ENCODE assay signal across 14 mouse cellular contexts in genomic region chr13:59580954-59581353, GRCm38 (mm10). TPM values are rescaled to one million over a fixed set of nuclear protein-coding genes. Genes with fewer than 3 reads are reported as not detected.
A peak's percentile ranks its signal among the peaks of the same experiment; 100 is the strongest.
DNase-seq lines count a peak whose midpoint lies in the region; ATAC-seq and TF ChIP-seq lines count a peak whose summit lies in the region.
"Had no signal": no experiment of that assay in that cellular context is flagged by ENCODE, and none has a peak within 500 bp of the region (broad histone marks: within the 10 kb centered on the region; RNA-seq: fewer than 3 reads in every experiment).

No protein-coding gene starts in this region.

- H3K4me3 ChIP-seq in kidney, adult 2 months (ENCODE audit: insufficient read depth, low read depth, low read length): no peak overlapping the region
- H3K4me3 ChIP-seq in kidney, embryonic 14.5 days (ENCODE audit: low read length): no peak overlapping the region
- H3K4me3 ChIP-seq in liver, postnatal 0 days (ENCODE audit: low read depth, low read length): no peak overlapping the region
- no peak overlapping the region for H3K4me3 ChIP-seq in heart, embryonic 12.5 days
- H3K4me3 ChIP-seq in forebrain, embryonic 11.5 days (ENCODE audit: low read depth, low read length): no peak overlapping the region
- H3K4me3 ChIP-seq: neural tube, embryonic 13.5 days had no signal

- no peak for DNase-seq in kidney, adult 2 months
- DNase-seq in A20 (ENCODE audit: low read depth, low spot score) (peak; percentile 43), ES-CJ7 (ENCODE audit: low read depth, low spot score) (peak; percentile 63)
- no peak for DNase-seq in liver, postnatal 0 days
- no peak for DNase-seq in forebrain, embryonic 11.5 days (ENCODE audit: low spot score)
- DNase-seq: cerebellum, adult 9-10 months; kidney, postnatal 10 days had no signal

- H3K4me2 ChIP-seq in kidney, embryonic 14.5 days (replicated peaks; ENCODE audit: low read depth, low read length): no peak overlapping the region
- H3K4me2 ChIP-seq in liver, postnatal 0 days (ENCODE audit: low read depth, low read length): no peak overlapping the region
- no peak overlapping the region for H3K4me2 ChIP-seq in heart, embryonic 12.5 days
- no peak overlapping the region for H3K4me2 ChIP-seq in forebrain, embryonic 11.5 days (ENCODE audit: low read depth, low read length, severe bottlenecking)
- H3K4me2 ChIP-seq: hindbrain, embryonic 14.5 days; neural tube, embryonic 13.5 days had no signal

- no peaks in the 10 kb centered on the region for H3K36me3 ChIP-seq in kidney, adult 2 months (ENCODE audit: control insufficient read depth, insufficient read depth, low read length)
- no peaks in the 10 kb centered on the region for H3K36me3 ChIP-seq in kidney, embryonic 14.5 days (ENCODE audit: control insufficient read depth, insufficient read depth, low read length)
- H3K36me3 ChIP-seq in liver, postnatal 0 days (replicated peaks; ENCODE audit: insufficient read depth, low read length): no peaks in the 10 kb centered on the region
- no peaks in the 10 kb centered on the region for H3K36me3 ChIP-seq in heart, embryonic 12.5 days
- no peaks in the 10 kb centered on the region for H3K36me3 ChIP-seq in forebrain, embryonic 11.5 days (ENCODE audit: control insufficient read depth, insufficient read depth, low read length)
- H3K36me3 ChIP-seq: G1E; neural tube, embryonic 13.5 days had no signal

- TF ChIP-seq EP300 in liver, postnatal 0 days (IDR thresholded peaks at IDR 0.05; ENCODE audit: low read depth): no peak

- no peak for TF ChIP-seq POLR2A in kidney, adult 2 months (IDR thresholded peaks at IDR 0.05; ENCODE audit: low read depth, low read length)

- H3K9ac ChIP-seq in kidney, embryonic 14.5 days (ENCODE audit: low read depth, low read length): no peak overlapping the region
- H3K9ac ChIP-seq in liver, postnatal 0 days (replicated peaks): no peak overlapping the region
- H3K9ac ChIP-seq in heart, embryonic 12.5 days: no peak overlapping the region
- H3K9ac ChIP-seq in forebrain, embryonic 11.5 days (ENCODE audit: low read length): no peak overlapping the region
- H3K9ac ChIP-seq: hindbrain, embryonic 14.5 days; neural tube, embryonic 13.5 days had no signal

- H3K27ac ChIP-seq in kidney, adult 2 months (ENCODE audit: insufficient read depth, low read depth, low read length): no peak overlapping the region
- no peak overlapping the region for H3K27ac ChIP-seq in kidney, embryonic 14.5 days (ENCODE audit: low read depth, low read length)
- H3K27ac ChIP-seq in liver, postnatal 0 days (ENCODE audit: low read depth): no peak overlapping the region
- no peak overlapping the region for H3K27ac ChIP-seq in heart, embryonic 12.5 days (ENCODE audit: poor library complexity, severe bottlenecking)
- no peak overlapping the region for H3K27ac ChIP-seq in forebrain, embryonic 11.5 days (ENCODE audit: low read depth, low read length)
- H3K27ac ChIP-seq: hindbrain, embryonic 14.5 days; macrophage; neural tube, embryonic 13.5 days had no signal

- H3K27me3 ChIP-seq in kidney, adult 2 months (replicated peaks; ENCODE audit: control insufficient read depth, insufficient read depth, low read length): no peaks in the 10 kb centered on the region
- H3K27me3 ChIP-seq in kidney, embryonic 14.5 days (ENCODE audit: control insufficient read depth, insufficient read depth, low read length): no peaks in the 10 kb centered on the region
- no peaks in the 10 kb centered on the region for H3K27me3 ChIP-seq in liver, postnatal 0 days (ENCODE audit: insufficient read depth, low read length)
- H3K27me3 ChIP-seq in heart, embryonic 12.5 days (replicated peaks): no peaks in the 10 kb centered on the region
- no peaks in the 10 kb centered on the region for H3K27me3 ChIP-seq in forebrain, embryonic 11.5 days (ENCODE audit: control insufficient read depth, insufficient read depth, low read length)
- H3K27me3 ChIP-seq: neural tube, embryonic 13.5 days had no signal

- no peak for ATAC-seq in kidney, embryonic 14.5 days (ENCODE audit: low FRiP score, low TSS enrichment)
- no peak for ATAC-seq in liver, postnatal 0 days
- ATAC-seq in heart, embryonic 12.5 days (ENCODE audit: insufficient number of reproducible peaks, low FRiP score): no peak
- ATAC-seq in forebrain, embryonic 11.5 days (replicated peaks; ENCODE audit: low FRiP score): no peak
- ATAC-seq: midbrain, embryonic 16.5 days had no signal

- WGBS in kidney, adult 2 months: 98% methylated on average over 4 of the region's 4 CpGs
- 94% methylated on average over 4 of the region's 4 CpGs for WGBS in kidney, embryonic 14.5 days
- 91% methylated on average over 4 of the region's 4 CpGs for WGBS in liver, postnatal 0 days (ENCODE audit: insufficient replicate concordance)
- WGBS in heart, embryonic 12.5 days: 92% methylated on average over 4 of the region's 4 CpGs
- 93% methylated on average over 4 of the region's 4 CpGs for WGBS in forebrain, embryonic 11.5 days

- TF ChIP-seq CTCF in kidney, adult 2 months (conservative IDR thresholded peaks at IDR 0.05; ENCODE audit: insufficient read depth, insufficient read length, low read depth, low read length): 0 out of 2 replicates have a peak, but pooled peaks have one; percentile 15
- peak; percentile 50 for TF ChIP-seq CTCF in liver, postnatal 0 days (IDR thresholded peaks at IDR 0.05; ENCODE audit: low read depth)

- no peaks in the 10 kb centered on the region for H3K4me1 ChIP-seq in kidney, adult 2 months (ENCODE audit: control insufficient read depth, insufficient read depth, low read length)
- H3K4me1 ChIP-seq in kidney, embryonic 14.5 days (ENCODE audit: control insufficient read depth, insufficient read depth, low read length): peaks cover under 1% of the 10 kb centered on the region; the same call in 1 of the 2 replicates
- peaks cover 12% of the 10 kb centered on the region for H3K4me1 ChIP-seq in liver, postnatal 0 days (ENCODE audit: insufficient read depth)
- H3K4me1 ChIP-seq in heart, embryonic 12.5 days (replicated peaks): peaks cover 2% of the 10 kb centered on the region; the same call in 1 of the 2 replicates
- H3K4me1 ChIP-seq in forebrain, embryonic 11.5 days (replicated peaks; ENCODE audit: control insufficient read depth, insufficient read depth, low read length): peaks cover 3% of the 10 kb centered on the region; the same call in 1 of the 2 replicates

- H3K9me3 ChIP-seq in kidney, embryonic 14.5 days (ENCODE audit: control insufficient read depth, low read length): no peaks in the 10 kb centered on the region
- H3K9me3 ChIP-seq in liver, postnatal 0 days (ENCODE audit: low read length): no peaks in the 10 kb centered on the region
- 0 out of 2 replicates have a peak, but pooled peaks cover 3% of the 10 kb centered on the region for H3K9me3 ChIP-seq in heart, embryonic 12.5 days (replicated peaks)
- no peaks in the 10 kb centered on the region for H3K9me3 ChIP-seq in forebrain, embryonic 11.5 days (ENCODE audit: control insufficient read depth, low read length)
- H3K9me3 ChIP-seq: G1E; neural tube, embryonic 13.5 days had no signal

RNA-seq across cellular contexts. Expression of gene Agtpbp1, which starts 4.1 kb away (rescaled TPM):
- polyA plus RNA-seq in kidney, adult 2 months (2012; rRNA removed): 7.0 and 7.6 TPM in 2 replicates
- 17.9 and 18.6 TPM in 2 replicates for polyA plus RNA-seq in kidney, embryonic 14.5 days (2014; fragmentation: Nextera tagmentation; extraction: Ambion mirVana)
- polyA plus RNA-seq in liver, postnatal 0 days (2015; fragmentation: Nextera tagmentation; extraction: Ambion mirVana): 5.4 and 6.4 TPM in 2 replicates
- polyA plus RNA-seq in heart, embryonic 12.5 days (2016; fragmentation: Nextera tagmentation; extraction: Ambion mirVana): 13.2 and 14.9 TPM in 2 replicates
- polyA plus RNA-seq in forebrain, embryonic 11.5 days (2014; fragmentation: Nextera tagmentation; extraction: Ambion mirVana): 20.4 and 21.0 TPM in 2 replicates

RNA-seq across cellular contexts. Expression of gene Naa35, which starts 4.1 kb away (rescaled TPM):
- polyA plus RNA-seq in kidney, adult 2 months (2012; rRNA removed): 24.0 and 28.1 TPM in 2 replicates
- 93.0 and 101 TPM in 2 replicates for polyA plus RNA-seq in kidney, embryonic 14.5 days (2014; fragmentation: Nextera tagmentation; extraction: Ambion mirVana)
- polyA plus RNA-seq in liver, postnatal 0 days (2015; fragmentation: Nextera tagmentation; extraction: Ambion mirVana): 22.9 and 32.5 TPM in 2 replicates
- 80.8 and 85.4 TPM in 2 replicates for polyA plus RNA-seq in heart, embryonic 12.5 days (2016; fragmentation: Nextera tagmentation; extraction: Ambion mirVana)
- polyA plus RNA-seq in forebrain, embryonic 11.5 days (2014; fragmentation: Nextera tagmentation; extraction: Ambion mirVana): 102 TPM in 2 replicates

Comparison
In these comparisons a context has a peak if more than half of its experiments do, and no peak if none do; other contexts are left out.
1. DNase-seq: peak in A20 (single experiment) and ES-CJ7 (single experiment); none in kidney, adult 2 months (single experiment), liver, postnatal 0 days (single experiment) and forebrain, embryonic 11.5 days (single experiment).